Mouse (Mus musculus) liver, embryonic 14.5 days (tissue): ENCODE data around the gene Spcs3. TPM values are rescaled to one million over a fixed set of nuclear protein-coding genes. Genes with fewer than 3 reads are reported as not detected.
"Not testable (repeated sequence)": the region's sequence is repeated elsewhere in the genome, so short reads cannot be mapped to it uniquely, and the experiment has no call there.

Experiments
- ATAC-seq: fragments of 200-750 bp; cut with Nextera tagmentation; 2 replicates; pipeline ENCODE4 v1.8.0; 2017; ENCODE audit warnings: moderate number of reproducible peaks, mild to moderate bottlenecking, moderate library complexity; ENCODE audit not compliant: insufficient read depth
- DNase-seq, 3 experiments: peaks; one replicate each; pipeline ENCODE4 v3.0.0-alpha.2; 2012 to 2013; ENCODE audit warnings: low read depth in 3 of 3, low spot score in 3 of 3
- H3K27ac ChIP-seq: fragments of 300-500 bp; sonication (generic); 2 replicates; pipeline ENCODE4 v1.5.1; 2014; ENCODE audit warnings: moderate library complexity, mild to moderate bottlenecking, control low read depth, inconsistent platforms
- H3K27me3 ChIP-seq: fragments of 300-500 bp; sonication (generic); 2 replicates; pipeline ENCODE4 v1.6.1; 2014; ENCODE audit warnings: mild to moderate bottlenecking, low read length, moderate library complexity; ENCODE audit not compliant: control insufficient read depth, insufficient read depth
- H3K36me3 ChIP-seq: fragments of 300-500 bp; sonication (generic); replicated peaks from 2 replicates; pipeline ENCODE4 v1.6.1; 2014; ENCODE audit warnings: low read depth; ENCODE audit not compliant: control insufficient read depth, insufficient read depth
- H3K4me1 ChIP-seq, 2 experiments: fragments of 200-500 bp in 1 of 2; fragments of 300-500 bp in 1 of 2; sonication (generic) in 1 of 2; replicated peaks; 2 replicates each; pipeline ENCODE4 v1.6.1; 2012 to 2014; ENCODE audit warnings: antibody characterized with exemption in 1 of 2, inconsistent platforms in 1 of 2, low read length in 1 of 2; ENCODE audit not compliant: control insufficient read depth in 2 of 2, insufficient read depth in 2 of 2
- H3K4me2 ChIP-seq: fragments of 300-500 bp; sonication (generic); 2 replicates; pipeline ENCODE4 v1.6.1; 2014; ENCODE audit warnings: low read depth, mild to moderate bottlenecking, control low read depth, moderate library complexity
- H3K4me3 ChIP-seq, 2 experiments: fragments of 200-500 bp in 1 of 2; fragments of 300-500 bp in 1 of 2; sonication (generic) in 1 of 2; 2 replicates each; pipeline ENCODE4 v1.5.1; 2012 to 2014; ENCODE audit warnings: low read depth in 2 of 2, low read length in 2 of 2, mild to moderate bottlenecking in 2 of 2, control low read depth in 1 of 2, inconsistent platforms in 1 of 2, moderate library complexity in 1 of 2; ENCODE audit not compliant: insufficient read depth in 1 of 2
- H3K9ac ChIP-seq: fragments of 300-500 bp; sonication (generic); replicated peaks from 2 replicates; pipeline ENCODE4 v1.6.1; 2014; ENCODE audit warnings: mild to moderate bottlenecking, control low read depth, moderate library complexity
- H3K9me3 ChIP-seq: fragments of 300-500 bp; sonication (generic); 2 replicates; pipeline ENCODE4 v1.6.1; 2016; ENCODE audit warnings: low read length, mixed read lengths; ENCODE audit not compliant: control insufficient read depth
- CTCF ChIP-seq: IDR thresholded peaks from 2 replicates; pipeline ENCODE4 v1.5.1; 2016; ENCODE audit warnings: antibody characterized with exemption, low read depth, control low read depth
- EP300 ChIP-seq: IDR thresholded peaks from 2 replicates; pipeline ENCODE4 v1.6.1; 2016; ENCODE audit warnings: antibody characterized with exemption, low read depth
- WGBS: fragments of 180-500 bp; shearing (Covaris S2); extraction: QIAGEN DNeasy Blood & Tissue Kit; methylation state at CpG from one replicate; pipeline ENCODE4 v1.1.7; 2014; ENCODE audit not compliant: insufficient replicate concordance; 5-methylcytosine and 5-hydroxymethylcytosine counted together
- polyA plus RNA-seq, 2 experiments: library from polyadenylated mRNA; depleted of rRNA in 1 of 2; stranded (reverse) in 1 of 2; unstranded in 1 of 2; fragments of >200 nt; fragmentation: Nextera tagmentation in 1 of 2; extraction: Ambion mirVana in 1 of 2; gene quantifications; 2 replicates each; pipeline versions ENCODE4 v1.2.1 to v1.2.3; 2012 to 2014

Gene Spcs3
- polyA plus RNA-seq, 2 experiments: 19.9 to 65.6 TPM

GRCm38 (mm10) chr8:54525606-54526005 lies 4.2 kb downstream of the Spcs3 start:
- H3K4me2 ChIP-seq: no peak overlapping the region
- no peak overlapping the region for H3K27ac ChIP-seq
- H3K27me3 ChIP-seq: no peaks in the 10 kb centered on the region
- peaks cover 8 to 23% of the 10 kb centered on the region in 2 experiments for H3K4me1 ChIP-seq
- H3K36me3 ChIP-seq: peaks cover 6% of the 10 kb centered on the region
- H3K9ac ChIP-seq: no peak overlapping the region
- TF ChIP-seq CTCF (no peak), EP300 (no peak)
- 69% methylated on average over 2 of the region's 2 CpGs for WGBS
- no peaks in the 10 kb centered on the region for H3K9me3 ChIP-seq
- H3K4me3 ChIP-seq: no peak overlapping the region
- DNase-seq: peak; percentile 53 to 56 (median 56)
- peak; percentile 27 for ATAC-seq

- no peak overlapping the region for H3K4me3 ChIP-seq
- ATAC-seq (no peak), DNase-seq (no peak)
- H3K9ac ChIP-seq: no peak overlapping the region
- no peak overlapping the region for H3K27ac ChIP-seq
- H3K4me2 ChIP-seq: no peak overlapping the region
- no peaks in the 10 kb centered on the region for H3K9me3 ChIP-seq
- peaks cover 6% of the 10 kb centered on the region for H3K36me3 ChIP-seq
- no peaks in the 10 kb centered on the region for H3K27me3 ChIP-seq
- TF ChIP-seq CTCF (no peak), EP300 (no peak)
- 62% methylated on average over 4 of the region's 4 CpGs for WGBS
- peaks cover 3 to 9% of the 10 kb centered on the region in 2 experiments; a peak in 2 of 4 replicates for H3K4me1 ChIP-seq
These were observed 9.3 kb downstream of the Spcs3 start for GRCm38 (mm10) chr8:54520516-54520915.

- DNase-seq (no peak), ATAC-seq (no peak)
- Histone ChIP-seq H3K27me3 (no peaks in the 10 kb centered on the region), H3K9ac (no peak overlapping the region), H3K27ac (no peak overlapping the region), H3K4me2 (no peak overlapping the region), H3K9me3 (no peaks in the 10 kb centered on the region), H3K36me3 (peaks cover 6% of the 10 kb centered on the region), H3K4me3 (no peak overlapping the region), H3K4me1 (peaks cover 3 to 7% of the 10 kb centered on the region in 2 experiments; a peak in 1 of 4 replicates)
- WGBS: 74% methylated on average over 10 of the region's 10 CpGs
- TF ChIP-seq CTCF (no peak), EP300 (no peak)
These were observed 10.9 kb downstream of the Spcs3 start for GRCm38 (mm10) chr8:54518756-54519460.

- not testable (repeated sequence) for H3K9me3 ChIP-seq, DNase-seq, H3K36me3 ChIP-seq, H3K27me3 ChIP-seq, H3K27ac ChIP-seq, H3K9ac ChIP-seq, H3K4me3 ChIP-seq
- peak; percentile 50; the same call in 1 of the 2 replicates for ATAC-seq
- WGBS: 25% methylated on average over 4 of the region's 5 CpGs
- Histone ChIP-seq H3K4me1 (peaks cover 7 to 23% of the 10 kb centered on the region in 2 experiments), H3K4me2 (peak overlapping the region; percentile 2; the same call in 1 of the 2 replicates)
These were observed 17.6 kb downstream of the Spcs3 start for GRCm38 (mm10) chr8:54512200-54512599.

- H3K4me3 ChIP-seq: no peak overlapping the region
- 6% methylated on average over 3 of the region's 3 CpGs for WGBS
- ATAC-seq (peak; percentile 76), DNase-seq (peak in 1 of 3 experiments; percentile 40)
- TF ChIP-seq CTCF: no peak
- peak; percentile 61 for TF ChIP-seq EP300
- peak overlapping the region; percentile 25; the same call in 1 of the 2 replicates for H3K27ac ChIP-seq
- H3K36me3 ChIP-seq: no peaks in the 10 kb centered on the region
- no peaks in the 10 kb centered on the region for H3K27me3 ChIP-seq
- no peak overlapping the region for H3K9ac ChIP-seq
- no peaks in the 10 kb centered on the region for H3K9me3 ChIP-seq
- peak overlapping the region; percentile 2; the same call in 1 of the 2 replicates for H3K4me2 ChIP-seq
- peaks cover 7 to 23% of the 10 kb centered on the region in 2 experiments for H3K4me1 ChIP-seq
These were observed 18.0 kb downstream of the Spcs3 start for GRCm38 (mm10) chr8:54511791-54512190.
